Mouse (Mus musculus) embryonic facial prominence, embryonic 13.5 days (tissue): ENCODE data around the gene Sfta2. TPM values are rescaled to one million over a fixed set of nuclear protein-coding genes. Genes with fewer than 3 reads are reported as not detected.

Experiments
- ATAC-seq: fragments of 200-750 bp; cut with Nextera tagmentation; 2 replicates; pipeline ENCODE4 v1.8.0; 2017; ENCODE audit warnings: low read depth; ENCODE audit not compliant: insufficient number of reproducible peaks, insufficient read depth, low FRiP score, low TSS enrichment
- H3K27ac ChIP-seq: fragments of 300-500 bp; sonication (generic); 2 replicates; pipeline ENCODE4 v1.5.1; 2015; ENCODE audit warnings: moderate library complexity, mild to moderate bottlenecking, inconsistent platforms
- H3K27me3 ChIP-seq: fragments of 300-500 bp; sonication (generic); 2 replicates; pipeline ENCODE4 v1.6.1; 2015; ENCODE audit warnings: mild to moderate bottlenecking, inconsistent platforms
- H3K36me3 ChIP-seq: fragments of 300-500 bp; sonication (generic); 2 replicates; pipeline ENCODE4 v1.6.1; 2015; ENCODE audit warnings: mild to moderate bottlenecking, inconsistent platforms
- H3K4me1 ChIP-seq: fragments of 300-500 bp; sonication (generic); 2 replicates; pipeline ENCODE4 v1.6.1; 2015; ENCODE audit warnings: inconsistent platforms
- H3K4me2 ChIP-seq: fragments of 300-500 bp; sonication (generic); 2 replicates; pipeline ENCODE4 v1.6.1; 2015; ENCODE audit warnings: moderate library complexity, mild to moderate bottlenecking, inconsistent platforms
- H3K4me3 ChIP-seq: fragments of 300-500 bp; sonication (generic); 2 replicates; pipeline ENCODE4 v1.5.1; 2015; ENCODE audit warnings: mild to moderate bottlenecking, inconsistent platforms
- H3K9ac ChIP-seq: fragments of 300-500 bp; sonication (generic); 2 replicates; pipeline ENCODE4 v1.6.1; 2015; ENCODE audit warnings: mild to moderate bottlenecking, inconsistent platforms
- H3K9me3 ChIP-seq: fragments of 300-500 bp; sonication (generic); 2 replicates; pipeline ENCODE4 v1.6.1; 2016; ENCODE audit warnings: inconsistent platforms
- WGBS: fragments of 180-500 bp; shearing (Covaris S2); methylation state at CpG from one replicate; pipeline ENCODE4 v1.1.7; 2015; ENCODE audit warnings: mixed read lengths; 5-methylcytosine and 5-hydroxymethylcytosine counted together
- polyA plus RNA-seq: library from polyadenylated mRNA; unstranded; fragments of >200 nt; fragmentation: Nextera tagmentation; extraction: Ambion mirVana; gene quantifications from 2 replicates; pipeline ENCODE4 v1.2.1, GENCODE M21; 2015

The Sfta2 gene
- polyA plus RNA-seq, 1 experiment from 2014 or later: 0.79 TPM

DNA sequence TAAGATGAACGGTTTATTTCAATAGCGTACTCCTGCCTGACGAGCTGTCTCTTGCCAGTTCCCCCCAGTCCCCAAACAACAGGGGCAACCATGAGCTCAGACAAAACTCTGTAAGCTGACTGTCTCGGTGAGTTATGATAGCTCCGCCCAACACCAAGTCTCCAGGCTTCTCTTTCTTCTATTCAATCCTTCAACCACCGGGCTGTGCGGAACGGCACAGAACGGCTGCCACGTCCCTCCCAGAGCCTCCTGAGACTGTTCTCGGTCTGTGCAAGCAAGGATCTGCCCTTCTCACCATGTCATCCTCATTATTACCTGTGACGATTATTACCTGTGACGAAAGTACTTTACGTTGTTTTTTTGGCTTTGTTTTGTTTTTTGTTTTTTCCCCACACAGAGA, 30.5 kb upstream of the Sfta2 start:
- peaks cover 50% of the 10 kb centered on the region for H3K27me3 ChIP-seq
- WGBS: 74% methylated on average over 14 of the region's 14 CpGs

DNA sequence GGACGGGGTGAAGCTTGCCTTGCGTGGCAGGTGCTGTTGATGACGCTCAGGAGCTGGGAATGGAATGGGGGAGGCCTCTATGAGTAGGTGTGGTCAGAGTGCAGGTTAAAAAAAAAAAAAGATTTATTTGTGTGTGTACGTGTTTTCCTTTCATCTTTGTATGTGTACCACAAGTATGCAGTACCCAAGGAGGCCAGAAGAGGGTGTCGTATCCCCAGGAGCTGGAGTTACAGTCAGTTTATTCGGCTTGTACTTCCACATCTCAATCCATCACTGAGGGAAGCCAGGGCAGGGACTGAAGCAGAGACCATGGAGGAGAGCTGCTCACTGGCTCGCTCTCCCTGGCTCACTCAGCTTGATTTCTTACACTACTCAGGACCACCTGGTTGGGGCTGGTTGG, 29.9 kb upstream of the Sfta2 start:
- peaks cover 11% of the 10 kb centered on the region for H3K4me1 ChIP-seq
- no peak for ATAC-seq
- H3K4me2 ChIP-seq: no peak overlapping the region
- peaks cover 51% of the 10 kb centered on the region for H3K27me3 ChIP-seq
- H3K36me3 ChIP-seq: no peaks in the 10 kb centered on the region
- H3K9ac ChIP-seq: no peak overlapping the region
- no peak overlapping the region for H3K27ac ChIP-seq
- no peaks in the 10 kb centered on the region for H3K9me3 ChIP-seq
- whole genome bisulfite sequencing: 91% methylated on average over 7 of the region's 7 CpGs
- H3K4me3 ChIP-seq: no peak overlapping the region

More for the DNA sequence above, 30.5 kb upstream of the Sfta2 start:
- no peaks in the 10 kb centered on the region for H3K9me3 ChIP-seq
- no peak for ATAC-seq
- no peak overlapping the region for H3K4me2 ChIP-seq
- H3K27ac ChIP-seq: no peak overlapping the region
- H3K4me1 ChIP-seq: peaks cover 11% of the 10 kb centered on the region
- H3K4me3 ChIP-seq: no peak overlapping the region
- no peak overlapping the region for H3K9ac ChIP-seq
- H3K36me3 ChIP-seq: no peaks in the 10 kb centered on the region

DNA sequence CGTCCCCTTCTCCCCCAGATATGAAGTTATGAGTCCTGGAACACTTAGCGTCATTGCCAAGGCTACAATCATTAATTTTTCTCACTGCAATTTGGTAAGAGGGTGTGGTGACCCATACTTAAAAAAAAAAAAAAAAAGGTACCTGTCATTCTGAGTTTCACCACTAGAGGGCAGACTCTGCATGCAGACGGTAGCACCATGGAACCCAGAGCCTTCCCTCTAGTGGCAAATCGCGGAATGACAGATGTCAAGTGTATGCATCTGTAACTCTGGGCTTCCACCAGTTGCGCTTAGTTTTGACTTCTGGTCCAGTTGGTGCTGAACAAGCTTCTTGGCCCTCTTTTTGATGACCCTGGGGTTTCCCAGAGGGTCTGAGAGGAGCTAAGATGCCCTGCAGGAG, 23.1 kb upstream of the Sfta2 start:
- peaks cover 18% of the 10 kb centered on the region for H3K27me3 ChIP-seq
- no peak for ATAC-seq
- 19% methylated on average over 6 of the region's 6 CpGs for WGBS
- no peak overlapping the region for H3K27ac ChIP-seq
- H3K9ac ChIP-seq: no peak overlapping the region
- H3K9me3 ChIP-seq: no peaks in the 10 kb centered on the region
- no peak overlapping the region for H3K4me2 ChIP-seq
- H3K4me1 ChIP-seq: no peaks in the 10 kb centered on the region
- no peak overlapping the region for H3K4me3 ChIP-seq
- no peaks in the 10 kb centered on the region for H3K36me3 ChIP-seq

DNA sequence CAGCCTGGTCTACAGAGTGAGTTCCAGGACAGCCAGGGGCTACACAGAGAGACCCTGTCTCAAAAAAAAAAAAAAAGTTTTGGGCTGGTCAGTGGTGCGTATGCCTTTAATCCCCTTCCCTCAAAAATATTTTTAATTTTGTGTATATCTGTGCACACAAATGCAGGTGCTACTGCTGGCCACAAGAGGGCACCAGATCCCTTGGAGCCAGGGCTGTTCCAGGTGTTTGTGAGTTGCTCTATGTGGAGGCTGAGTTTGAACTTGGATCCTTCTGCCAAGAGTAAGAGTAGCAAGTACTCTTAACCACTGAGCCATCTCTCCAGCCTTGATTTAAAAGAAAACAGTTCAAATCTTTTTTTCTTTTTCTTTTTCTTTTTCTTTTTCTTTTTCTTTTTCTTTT, 18.4 kb upstream of the Sfta2 start:
- 95% methylated on average over 1 of the region's 1 CpGs for WGBS
- H3K4me1 ChIP-seq: peaks cover 4% of the 10 kb centered on the region

DNA sequence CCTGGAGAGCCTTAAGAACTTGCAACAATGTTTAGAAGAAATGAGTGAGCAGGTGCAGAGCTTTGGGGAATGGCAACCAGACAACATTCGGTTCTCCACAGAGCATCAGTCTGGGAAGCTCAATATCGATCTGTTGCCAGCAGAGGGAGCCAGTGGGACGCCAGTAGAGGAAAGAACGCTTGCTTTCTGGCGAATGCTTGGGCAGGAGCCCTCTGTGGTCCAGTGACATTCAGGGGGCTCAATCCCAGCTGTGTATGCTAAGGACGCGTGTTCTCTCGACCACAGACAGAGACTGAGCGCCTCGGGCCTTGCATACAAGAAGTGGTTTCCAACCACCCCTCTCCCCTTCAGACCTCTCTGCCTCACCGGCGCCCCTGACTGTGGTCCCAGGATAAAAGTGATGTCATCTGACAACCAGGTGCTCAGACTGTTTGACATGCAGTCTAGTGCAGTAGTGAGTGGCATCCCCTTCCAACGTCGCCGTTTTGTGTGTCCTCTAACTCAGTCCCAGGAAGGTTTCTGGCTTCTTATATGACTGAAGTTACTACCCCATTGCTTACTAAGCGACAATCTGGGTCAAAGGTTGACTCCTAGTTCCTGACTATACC, 16.9 kb upstream of the Sfta2 start:
- H3K27ac ChIP-seq: no peak overlapping the region
- H3K4me3 ChIP-seq: no peak overlapping the region
- peaks cover 4% of the 10 kb centered on the region for H3K4me1 ChIP-seq
- H3K9ac ChIP-seq: no peak overlapping the region
- H3K4me2 ChIP-seq: peak overlapping the region; percentile 42
- H3K27me3 ChIP-seq: no peaks in the 10 kb centered on the region
- H3K9me3 ChIP-seq: 0 out of 2 replicates have a peak, but pooled peaks cover 4% of the 10 kb centered on the region
- no peak for ATAC-seq
- WGBS: 16% methylated on average over 16 of the region's 16 CpGs
- no peaks in the 10 kb centered on the region for H3K36me3 ChIP-seq

More for the DNA sequence above, 18.4 kb upstream of the Sfta2 start:
- Histone ChIP-seq H3K9ac (no peak overlapping the region), H3K4me2 (no peak overlapping the region), H3K27me3 (no peaks in the 10 kb centered on the region), H3K36me3 (no peaks in the 10 kb centered on the region), H3K9me3 (0 out of 2 replicates have a peak, but pooled peaks cover 4% of the 10 kb centered on the region), H3K27ac (no peak overlapping the region), H3K4me3 (no peak overlapping the region)
- ATAC-seq: no peak

DNA sequence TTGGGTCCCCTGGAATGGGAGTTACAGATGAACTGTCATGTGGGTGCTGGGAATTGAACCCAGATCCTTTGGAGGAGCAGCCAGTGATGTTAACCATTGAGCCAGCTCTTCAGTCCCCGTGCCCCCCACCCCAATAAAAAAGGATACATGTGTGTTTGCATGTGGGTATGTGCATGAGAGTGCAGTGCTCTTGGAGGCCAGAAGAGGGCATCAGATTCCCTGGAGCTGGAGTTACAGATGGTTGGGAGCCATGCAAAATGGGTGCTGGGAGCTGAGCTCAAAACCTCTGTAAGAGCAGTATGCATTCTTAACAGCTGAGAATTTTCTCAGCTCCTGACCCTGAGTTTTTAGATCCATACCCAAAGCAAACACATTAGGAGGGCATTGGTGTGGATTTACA, 14.1 kb upstream of the Sfta2 start:
- Histone ChIP-seq H3K4me1 (peaks cover 10% of the 10 kb centered on the region), H3K27ac (no peak overlapping the region), H3K27me3 (no peaks in the 10 kb centered on the region), H3K9me3 (0 out of 2 replicates have a peak, but pooled peaks cover 4% of the 10 kb centered on the region), H3K4me3 (no peak overlapping the region), H3K36me3 (no peaks in the 10 kb centered on the region), H3K4me2 (no peak overlapping the region), H3K9ac (no peak overlapping the region)
- ATAC-seq: no peak
- 72% methylated on average over 1 of the region's 1 CpGs for WGBS

DNA sequence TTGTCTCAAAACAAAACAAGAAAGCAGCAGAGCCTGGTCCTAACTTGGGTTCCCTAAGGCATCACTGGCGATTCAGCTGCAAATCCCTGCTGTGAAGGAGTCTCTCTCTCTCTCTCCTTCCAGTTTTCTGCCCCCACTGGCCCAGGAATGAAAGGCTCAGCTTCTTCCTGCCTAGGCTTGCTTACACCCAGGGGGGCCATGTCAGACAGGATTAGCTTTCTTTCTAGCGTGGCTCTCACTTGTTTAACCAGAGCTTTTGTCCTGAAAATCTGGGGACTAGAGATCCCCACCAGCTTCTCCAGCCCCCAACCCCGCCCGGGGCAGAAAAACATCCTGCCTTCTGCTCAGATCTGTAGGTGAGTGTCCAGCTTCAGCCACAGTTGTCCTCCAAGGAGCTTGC, 13.0 kb upstream of the Sfta2 start:
- 6% methylated on average over 4 of the region's 4 CpGs for WGBS
- H3K36me3 ChIP-seq: no peaks in the 10 kb centered on the region
- no peak overlapping the region for H3K4me3 ChIP-seq
- H3K9ac ChIP-seq: no peak overlapping the region
- H3K4me2 ChIP-seq: no peak overlapping the region
- ATAC-seq: no peak
- peaks cover 10% of the 10 kb centered on the region for H3K4me1 ChIP-seq
- 0 out of 2 replicates have a peak, but pooled peaks cover 4% of the 10 kb centered on the region for H3K9me3 ChIP-seq
- H3K27me3 ChIP-seq: no peaks in the 10 kb centered on the region
- H3K27ac ChIP-seq: no peak overlapping the region

DNA sequence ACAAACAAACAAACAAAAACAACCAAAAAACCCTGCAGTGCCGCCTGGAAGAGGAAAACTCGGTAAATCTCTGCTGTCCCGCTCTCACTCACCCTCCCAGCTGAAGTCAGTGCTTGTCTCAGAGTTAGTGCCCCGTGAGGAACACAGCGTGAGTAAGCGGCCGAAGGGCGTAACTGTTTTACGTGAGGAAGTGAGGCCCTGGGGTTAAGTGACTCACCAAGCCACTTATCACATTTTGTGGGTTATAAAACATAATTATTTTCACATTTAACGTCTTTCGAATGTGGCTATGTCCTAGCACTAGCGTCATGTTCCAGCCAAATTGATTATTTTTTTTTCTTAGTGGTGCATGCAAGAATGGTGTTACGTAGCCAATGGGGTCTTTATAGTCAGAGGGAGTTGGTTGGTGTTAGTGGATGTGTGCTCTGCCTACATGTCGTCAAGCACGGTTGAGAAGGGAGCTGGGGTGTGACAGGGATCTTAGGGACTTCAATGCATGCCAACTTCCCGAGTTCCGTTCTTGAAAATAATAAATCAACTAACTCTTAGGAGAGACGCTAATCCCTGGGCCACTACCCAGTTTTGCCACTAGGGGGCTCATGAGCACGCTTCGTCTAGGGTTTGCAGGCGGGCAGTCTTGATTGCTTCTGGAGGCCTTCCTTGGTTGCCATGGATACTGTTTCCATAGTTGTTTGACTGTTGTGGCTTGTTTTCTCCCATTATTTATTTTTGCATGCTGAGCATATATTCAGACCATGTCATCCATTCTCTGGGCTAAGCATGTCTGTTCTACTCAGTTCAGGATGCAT, 10.7 kb upstream of the Sfta2 start:
- peak overlapping the region; percentile 17; the same call in 1 of the 2 replicates for H3K4me2 ChIP-seq
- no peak overlapping the region for H3K4me3 ChIP-seq
- 0 out of 2 replicates have a peak, but pooled peaks cover 4% of the 10 kb centered on the region for H3K9me3 ChIP-seq
- H3K27ac ChIP-seq: no peak overlapping the region
- no peak overlapping the region for H3K9ac ChIP-seq
- H3K4me1 ChIP-seq: peaks cover 6% of the 10 kb centered on the region; the same call in 1 of the 2 replicates
- no peak; the same call in 1 of the 2 replicates for ATAC-seq
- 43% methylated on average over 21 of the region's 21 CpGs for WGBS
- H3K36me3 ChIP-seq: no peaks in the 10 kb centered on the region
- no peaks in the 10 kb centered on the region for H3K27me3 ChIP-seq

DNA sequence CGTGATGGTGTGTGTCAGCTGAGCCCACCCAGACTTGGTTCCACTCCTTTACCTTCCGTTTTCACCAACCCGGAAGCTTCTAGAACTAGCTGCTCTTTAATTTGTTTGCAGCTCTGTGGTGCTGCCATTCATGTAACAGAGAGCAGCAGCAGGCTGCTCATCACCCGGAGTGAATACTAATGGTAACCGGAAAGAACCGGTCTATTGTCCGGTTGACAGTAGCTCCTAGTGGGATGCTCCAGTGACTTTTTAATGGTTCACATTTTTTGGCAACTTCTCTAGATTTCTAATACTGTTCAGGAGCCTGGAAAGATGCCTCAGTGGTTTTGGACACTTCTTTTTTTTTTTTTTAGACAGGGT, 10.2 kb upstream of the Sfta2 start:
- Histone ChIP-seq H3K36me3 (no peaks in the 10 kb centered on the region), H3K4me2 (no peak overlapping the region), H3K27ac (no peak overlapping the region), H3K9ac (no peak overlapping the region), H3K9me3 (0 out of 2 replicates have a peak, but pooled peaks cover 4% of the 10 kb centered on the region), H3K4me3 (no peak overlapping the region), H3K4me1 (peaks cover 6% of the 10 kb centered on the region; the same call in 1 of the 2 replicates), H3K27me3 (no peaks in the 10 kb centered on the region)
- no peak for ATAC-seq
- WGBS: 94% methylated on average over 7 of the region's 7 CpGs

DNA sequence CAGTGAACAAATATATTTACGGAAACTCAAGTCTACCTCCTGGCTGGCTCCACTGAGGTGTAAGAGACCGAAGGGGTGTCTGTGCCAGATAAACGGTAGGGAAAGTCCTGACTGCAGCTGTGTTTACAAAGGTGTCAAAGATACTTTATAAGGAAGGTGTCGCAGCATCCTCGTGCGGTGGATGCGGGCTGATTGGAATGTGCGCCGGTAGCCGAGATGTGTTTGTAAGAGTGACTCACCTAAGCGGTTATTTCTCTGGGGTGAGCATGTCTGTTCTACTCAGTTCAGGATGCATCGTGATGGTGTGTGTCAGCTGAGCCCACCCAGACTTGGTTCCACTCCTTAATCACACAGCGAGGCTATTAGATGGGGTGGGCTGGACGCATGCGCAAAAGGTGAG, 9.6 kb upstream of the Sfta2 start:
- Histone ChIP-seq H3K4me3 (no peak overlapping the region), H3K9me3 (0 out of 2 replicates have a peak, but pooled peaks cover 4% of the 10 kb centered on the region), H3K9ac (no peak overlapping the region), H3K27ac (no peak overlapping the region), H3K4me1 (peaks cover 6% of the 10 kb centered on the region; the same call in 1 of the 2 replicates), H3K4me2 (no peak overlapping the region), H3K36me3 (no peaks in the 10 kb centered on the region), H3K27me3 (no peaks in the 10 kb centered on the region)
- 90% methylated on average over 15 of the region's 15 CpGs for WGBS
- ATAC-seq: no peak

DNA sequence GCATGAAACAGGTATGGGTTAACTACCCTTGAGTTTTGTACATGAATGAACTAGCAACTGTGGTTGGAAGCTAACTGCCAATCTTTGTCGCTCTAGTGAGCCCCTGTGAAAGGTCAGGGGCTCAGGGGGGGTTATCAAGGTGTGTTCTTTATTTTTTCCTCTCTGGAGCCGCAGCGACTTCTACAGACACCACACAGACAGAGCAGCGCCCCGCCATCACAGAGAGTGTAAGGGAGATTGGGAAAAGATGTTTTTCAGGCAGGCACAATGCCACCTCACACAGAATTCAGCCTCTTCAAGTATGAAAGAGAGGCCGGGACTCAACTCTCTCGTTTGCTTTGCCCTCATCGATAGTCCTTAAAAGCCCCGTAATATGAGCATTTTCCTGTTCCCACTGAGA, 9.2 kb upstream of the Sfta2 start:
- peaks cover 6% of the 10 kb centered on the region; the same call in 1 of the 2 replicates for H3K4me1 ChIP-seq
- H3K27ac ChIP-seq: no peak overlapping the region
- no peak overlapping the region for H3K4me3 ChIP-seq
- H3K9ac ChIP-seq: no peak overlapping the region
- H3K4me2 ChIP-seq: no peak overlapping the region
- WGBS: 81% methylated on average over 9 of the region's 9 CpGs
- no peaks in the 10 kb centered on the region for H3K36me3 ChIP-seq
- ATAC-seq: no peak
- 0 out of 2 replicates have a peak, but pooled peaks cover 3% of the 10 kb centered on the region for H3K9me3 ChIP-seq
- no peaks in the 10 kb centered on the region for H3K27me3 ChIP-seq

DNA sequence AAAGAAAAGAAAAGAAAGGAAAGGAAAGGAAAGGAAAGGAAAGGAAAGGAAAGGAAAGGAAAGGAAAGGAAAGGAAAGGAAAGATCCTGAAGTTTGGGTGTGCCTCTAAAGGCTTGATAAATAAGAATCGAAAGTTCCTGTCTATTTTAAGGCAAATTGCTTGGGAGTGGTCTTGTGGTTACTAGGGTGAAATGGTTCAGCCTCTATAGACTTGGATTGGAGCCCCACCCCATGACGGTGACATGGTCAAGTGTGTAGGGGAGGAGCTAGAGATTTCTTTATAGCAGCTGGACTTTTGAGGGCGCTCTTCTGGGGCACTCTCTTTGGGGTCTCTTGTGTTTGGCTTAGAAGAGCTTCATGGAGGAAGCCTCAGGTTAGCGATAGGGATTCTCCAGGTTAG, 7.6 kb upstream of the Sfta2 start:
- no peak overlapping the region for H3K4me2 ChIP-seq
- H3K9ac ChIP-seq: no peak overlapping the region
- H3K27me3 ChIP-seq: no peaks in the 10 kb centered on the region
- H3K27ac ChIP-seq: no peak overlapping the region
- no peak for ATAC-seq
- H3K36me3 ChIP-seq: no peaks in the 10 kb centered on the region
- WGBS: 35% methylated on average over 4 of the region's 4 CpGs
- H3K4me1 ChIP-seq: peaks cover 6% of the 10 kb centered on the region; the same call in 1 of the 2 replicates
- H3K4me3 ChIP-seq: no peak overlapping the region
- H3K9me3 ChIP-seq: no peaks in the 10 kb centered on the region
